Mouse (Mus musculus) CH12.LX (cell line): ENCODE measurements at regions not wholly inside any gene's neighbourhood (a gene's known extent, or its start where the extent isn't known, plus 50 kb on each side); places are given as distances from the start of the nearest gene placed in this dataset.

Experiments
- CTCF ChIP-seq, 2 experiments: IDR thresholded peaks in 1 of 2; conservative IDR thresholded peaks in 1 of 2; 2 replicates each; pipeline ENCODE4 v1.5.1; 2011 to 2012; ENCODE audit warnings: low read depth in 2 of 2, low read length in 2 of 2, improper control_type of control experiment in 1 of 2, inconsistent platforms in 1 of 2, mild to moderate bottlenecking in 1 of 2, moderate library complexity in 1 of 2
- E2F4 ChIP-seq: IDR thresholded peaks from 2 replicates; pipeline ENCODE4 v1.6.1; 2011; ENCODE audit warnings: low read depth, low read length, improper control_type of control experiment; ENCODE audit not compliant: insufficient replicate concordance
- EP300 ChIP-seq: IDR thresholded peaks from 2 replicates; pipeline ENCODE4 v1.6.1; 2011; ENCODE audit warnings: low read length, improper control_type of control experiment
- MAZ ChIP-seq: IDR thresholded peaks from 2 replicates; pipeline ENCODE4 v1.6.1; 2012; ENCODE audit warnings: low read depth, mild to moderate bottlenecking, inconsistent platforms, low read length, improper control_type of control experiment, moderate library complexity
- NELFE ChIP-seq: IDR thresholded peaks from 2 replicates; pipeline ENCODE4 v1.6.1; 2011; ENCODE audit warnings: low read depth, low read length, improper control_type of control experiment
- NRF1 ChIP-seq: IDR thresholded peaks from 2 replicates; pipeline ENCODE4 v1.6.1; 2014; ENCODE audit warnings: low read depth, mild to moderate bottlenecking, inconsistent platforms, low read length, improper control_type of control experiment, moderate library complexity
- POLR2A ChIP-seq: IDR thresholded peaks from 2 replicates; pipeline ENCODE4 v1.6.1; 2011; ENCODE audit warnings: low read depth, mild to moderate bottlenecking, improper control_type of control experiment, low read length
- RAD21 ChIP-seq: IDR thresholded peaks from 2 replicates; pipeline ENCODE4 v1.6.1; 2011; ENCODE audit warnings: low read depth, mild to moderate bottlenecking, low read length, improper control_type of control experiment, moderate library complexity
- RCOR1 ChIP-seq: conservative IDR thresholded peaks from 2 replicates; pipeline ENCODE4 v1.6.1; 2012; ENCODE audit warnings: low read depth, mild to moderate bottlenecking, inconsistent platforms, low read length, improper control_type of control experiment
- USF1 ChIP-seq: IDR thresholded peaks from 2 replicates; pipeline ENCODE4 v1.6.1; 2014; ENCODE audit warnings: low read depth, mild to moderate bottlenecking, inconsistent platforms, low read length, improper control_type of control experiment
- USF2 ChIP-seq: conservative IDR thresholded peaks from 2 replicates; pipeline ENCODE4 v1.6.1; 2011; ENCODE audit warnings: low read depth, low read length, improper control_type of control experiment
- ZKSCAN1 ChIP-seq: IDR thresholded peaks from 2 replicates; pipeline ENCODE4 v1.6.1; 2012; ENCODE audit warnings: low read depth, inconsistent platforms, low read length, improper control_type of control experiment, borderline replicate concordance

DNA sequence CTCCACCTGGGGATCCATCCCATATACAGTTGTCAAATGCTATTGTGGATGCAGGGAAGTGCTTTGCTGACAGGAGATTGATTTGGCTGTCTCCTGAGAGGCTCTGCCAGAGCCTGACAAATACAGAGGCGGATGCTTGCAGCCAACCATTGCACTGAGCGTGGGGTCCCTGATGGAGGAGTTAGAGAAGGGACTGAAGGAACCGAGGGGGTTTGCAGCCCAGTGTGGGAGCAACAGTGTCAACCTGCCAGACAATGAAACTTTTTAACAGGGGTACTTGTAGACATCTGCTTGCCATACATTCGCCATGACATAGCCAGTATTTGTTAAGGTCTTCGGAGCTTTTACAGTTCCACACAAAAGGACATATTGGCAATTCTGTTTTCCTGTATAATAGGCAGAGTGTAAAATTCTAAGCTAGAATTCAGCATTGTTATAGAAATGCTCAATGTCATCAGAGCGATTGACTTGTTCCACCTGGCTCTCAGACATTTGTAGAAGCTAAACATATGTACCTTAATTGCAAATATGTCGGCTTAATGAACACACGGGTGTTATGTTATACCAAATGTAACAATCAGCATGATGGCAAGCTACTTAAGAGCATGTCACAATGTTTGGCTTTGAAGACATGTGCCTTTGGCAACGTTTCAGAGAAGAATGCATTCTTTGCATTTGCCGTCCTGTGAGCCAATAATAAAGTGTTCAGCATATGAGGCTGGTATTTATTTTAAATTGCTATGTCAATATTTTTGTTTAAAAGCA lies 130.0 kb upstream of the Nudt12 start:
- TF ChIP-seq CTCF (conservative IDR thresholded peaks at IDR 0.05 in 1 of 2, IDR thresholded peaks at IDR 0.05 in 1 of 2; ENCODE audit: low read depth in 2 of 2, low read length in 2 of 2) (no peak), USF1 (no peak), RAD21 (no peak), EP300 (no peak), POLR2A (no peak), ZKSCAN1 (no peak), USF2 (no peak), NELFE (no peak), MAZ (no peak), NRF1 (no peak), E2F4 (no peak), RCOR1 (no peak)
